Mouse (Mus musculus): ENCODE data around the gene Eme2.

DNA sequence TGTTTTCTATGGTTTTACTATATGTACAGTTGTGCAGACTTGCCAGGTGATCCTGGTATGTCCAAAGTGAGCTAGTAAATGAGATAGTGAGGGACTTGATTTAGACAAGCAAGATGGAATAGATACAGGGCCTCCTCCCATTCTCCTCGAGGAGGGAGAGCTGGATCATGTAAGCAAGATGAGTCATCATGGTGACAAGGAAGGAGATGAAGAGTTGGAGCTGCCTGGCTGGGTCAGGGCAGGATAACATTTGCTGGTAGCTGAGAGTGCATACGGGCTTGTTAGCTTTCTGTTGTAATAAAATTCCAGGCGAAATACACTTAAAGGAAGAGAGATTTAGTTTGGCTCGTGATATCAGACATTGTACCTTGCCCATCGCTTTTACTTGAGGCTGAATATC is 54.5 kb downstream of the Eme2 start:
- TF ChIP-seq GATA1 (IDR thresholded peaks at IDR 0.05; ENCODE audit: low read length) (no peak), TAL1 (IDR thresholded peaks at IDR 0.05; ENCODE audit: low read length) (no peak)

Measured in erythroblast, embryonic 14.5 days (primary cell).